Mouse (Mus musculus) central nervous system, embryonic 18 days (tissue): ENCODE measurements around the gene Plppr3. TPM values are rescaled to one million over a fixed set of nuclear protein-coding genes. Genes with fewer than 3 reads are reported as not detected.

Experiments used
- polyA plus RNA-seq: library from polyadenylated mRNA; depleted of rRNA; stranded (reverse); fragments of >200 nt; gene quantifications from 2 replicates; pipeline ENCODE4 v1.2.3, GENCODE M21; 2012; rRNA removed

Gene Plppr3
- 680 and 811 TPM in 2 replicates for polyA plus RNA-seq

GRCm38 (mm10) chr10:79874290-79874862, at the start of gene Plppr3, which contains the start of gene Prtn3:
Plppr3 (minus strand) TSS chr10:79874634.
Prtn3 (plus strand) TSS chr10:79874476.

GRCm38 (mm10) chr10:79920958-79921535, 46.6 kb upstream of the Plppr3 start, which contains the start of gene R3hdm4:
R3hdm4 (minus strand) TSS chr10:79921208.

GRCm38 (mm10) chr10:79916808-79917531, 42.5 kb upstream of the Plppr3 start, which contains the start of gene Kiss1r:
Kiss1r (plus strand) TSS chr10:79916971.

GRCm38 (mm10) chr10:79910556-79910955, 36.1 kb upstream of the Plppr3 start, which contains the start of gene Gm26602:
Gm26602 (plus strand) TSS chr10:79910856.

GRCm38 (mm10) chr10:79908167-79909091, 34.0 kb upstream of the Plppr3 start, which contains the start of gene Med16:
Med16 (minus strand) TSS chr10:79908923.

GRCm38 (mm10) chr10:79890670-79891069, 16.2 kb upstream of the Plppr3 start, which contains the start of gene Cfd:
Cfd (plus strand) TSS chr10:79890853.

GRCm38 (mm10) chr10:79886054-79886453, 11.6 kb upstream of the Plppr3 start, which contains the start of gene Elane:
Elane (plus strand) TSS chr10:79886247.

GRCm38 (mm10) chr10:79853860-79854795, 20.3 kb downstream of the Plppr3 start, which contains the start of gene Ptbp1:
Ptbp1 (plus strand) TSS chr10:79854427.

GRCm38 (mm10) chr10:79820782-79821181, 53.7 kb downstream of the Plppr3 start, which contains the start of gene Misp:
Misp (plus strand) TSS chr10:79820989.

Other genes starting within 250 kb of the Plppr3 start
- 63.2 and 63.8 TPM in 2 replicates for gene Shc2, start 236.7 kb downstream of the Plppr3 start, polyA plus RNA-seq
- gene Odf3l2, start 228.9 kb downstream of the Plppr3 start, polyA plus RNA-seq = 0.11 and 0.18 TPM in 2 replicates
- 0.33 and 0.56 TPM in 2 replicates for gene Madcam1, start 210.1 kb downstream of the Plppr3 start, polyA plus RNA-seq
- gene Tpgs1, start 205.3 kb downstream of the Plppr3 start, polyA plus RNA-seq = 64.1 and 65.6 TPM in 2 replicates
- gene Cdc34, start 192.4 kb downstream of the Plppr3 start, polyA plus RNA-seq = 85.1 and 93.1 TPM in 2 replicates
- 2.0 and 2.2 TPM in 2 replicates for gene Gzmm, start 185.6 kb downstream of the Plppr3 start, polyA plus RNA-seq
- gene Bsg, start 170.1 kb downstream of the Plppr3 start, polyA plus RNA-seq = 919 and 923 TPM in 2 replicates
- 22.0 and 26.6 TPM in 2 replicates for gene Hcn2, start 158.0 kb downstream of the Plppr3 start, polyA plus RNA-seq
- gene Polrmt, start 128.1 kb downstream of the Plppr3 start, polyA plus RNA-seq = 53.8 and 57.3 TPM in 2 replicates
- 1.0 and 1.1 TPM in 2 replicates for gene Fgf22, start 119.6 kb downstream of the Plppr3 start, polyA plus RNA-seq
- gene Rnf126, start 107.7 kb downstream of the Plppr3 start, polyA plus RNA-seq = 118 and 136 TPM in 2 replicates
- gene Fstl3, start 97.4 kb downstream of the Plppr3 start, polyA plus RNA-seq = 3.5 and 4.5 TPM in 2 replicates
- 0.26 and 0.39 TPM in 2 replicates for gene Prss57, start 83.7 kb downstream of the Plppr3 start, polyA plus RNA-seq
- 177 and 219 TPM in 2 replicates for gene Palm, start 81.1 kb downstream of the Plppr3 start, polyA plus RNA-seq
- gene Misp, start 53.6 kb downstream of the Plppr3 start, polyA plus RNA-seq = 0.54 and 0.57 TPM in 2 replicates
- 82.1 and 86.6 TPM in 2 replicates for gene Ptbp1, start 20.2 kb downstream of the Plppr3 start, polyA plus RNA-seq
- gene Prtn3, start 158 bp downstream of the Plppr3 start, polyA plus RNA-seq = 15.8 and 16.7 TPM in 2 replicates
- gene Elane, start 11.6 kb upstream of the Plppr3 start, polyA plus RNA-seq = not detected in 2 replicates
- 0.34 and 0.37 TPM in 2 replicates for gene Cfd, start 16.2 kb upstream of the Plppr3 start, polyA plus RNA-seq
- gene Med16, start 34.3 kb upstream of the Plppr3 start, polyA plus RNA-seq = 53.6 and 60.9 TPM in 2 replicates
- not detected in 2 replicates for gene Gm26602, start 36.2 kb upstream of the Plppr3 start, polyA plus RNA-seq
- gene Kiss1r, start 42.3 kb upstream of the Plppr3 start, polyA plus RNA-seq = 6.1 and 6.5 TPM in 2 replicates
- gene R3hdm4, start 46.6 kb upstream of the Plppr3 start, polyA plus RNA-seq = 172 and 208 TPM in 2 replicates
- 4.2 TPM in 2 replicates for gene Arid3a, start 52.4 kb upstream of the Plppr3 start, polyA plus RNA-seq
- 67.9 and 76.6 TPM in 2 replicates for gene Wdr18, start 85.5 kb upstream of the Plppr3 start, polyA plus RNA-seq
- 0.40 and 0.45 TPM in 2 replicates for gene Grin3b, start 96.1 kb upstream of the Plppr3 start, polyA plus RNA-seq
- gene Tmem259, start 109.7 kb upstream of the Plppr3 start, polyA plus RNA-seq = 200 and 218 TPM in 2 replicates
- gene Cnn2, start 114.0 kb upstream of the Plppr3 start, polyA plus RNA-seq = 18.9 and 19.8 TPM in 2 replicates
- 7.1 and 7.5 TPM in 2 replicates for gene Abca7, start 121.9 kb upstream of the Plppr3 start, polyA plus RNA-seq
- gene Arhgap45, start 142.0 kb upstream of the Plppr3 start, polyA plus RNA-seq = 2.2 and 2.4 TPM in 2 replicates
- 242 and 245 TPM in 2 replicates for gene Polr2e, start 165.2 kb upstream of the Plppr3 start, polyA plus RNA-seq
- 421 and 492 TPM in 2 replicates for gene Gpx4, start 172.5 kb upstream of the Plppr3 start, polyA plus RNA-seq
- gene Sbno2, start 230.9 kb upstream of the Plppr3 start, polyA plus RNA-seq = 23.6 and 27.5 TPM in 2 replicates
- gene Stk11, start 241.2 kb upstream of the Plppr3 start, polyA plus RNA-seq = 83.3 and 90.0 TPM in 2 replicates